Mouse (Mus musculus) cerebellum, adult 9-11 months (tissue): Measurements from ENCODE around the gene Ybey.

Experiments
- DNase-seq: peaks from one replicate; pipeline ENCODE4 v3.0.0; 2022

Gene Ybey

GRCm38 (mm10) chr10:76468203-76469162 lies at the start of gene Ybey, which contains the start of gene Mcm3ap:
Gene Ybey, minus strand, starts transcription at chr10:76469114.
Gene Mcm3ap, plus strand, starts transcription at chr10:76468927.
- peak; percentile 87 for DNase-seq

- peak; percentile 20 for DNase-seq
Observed at GRCm38 (mm10) chr10:76512965-76513583, 44.2 kb upstream of the Ybey start.

- no peak for DNase-seq
Observed at GRCm38 (mm10) chr10:76505865-76506264, 37.0 kb upstream of the Ybey start.

GRCm38 (mm10) chr10:76504271-76504943 lies 35.5 kb upstream of the Ybey start:
- DNase-seq: no peak

GRCm38 (mm10) chr10:76497522-76497921 lies 28.6 kb upstream of the Ybey start:
- no peak for DNase-seq

- no peak for DNase-seq
Observed at GRCm38 (mm10) chr10:76496366-76496765, 27.5 kb upstream of the Ybey start.

GRCm38 (mm10) chr10:76495501-76495900 lies 26.6 kb upstream of the Ybey start:
- DNase-seq: no peak

- no peak for DNase-seq
Observed at GRCm38 (mm10) chr10:76493527-76493926, 24.6 kb upstream of the Ybey start.

GRCm38 (mm10) chr10:76489205-76489604 lies 20.3 kb upstream of the Ybey start:
- no peak for DNase-seq

GRCm38 (mm10) chr10:76488265-76488664 lies 19.4 kb upstream of the Ybey start:
- no peak for DNase-seq

GRCm38 (mm10) chr10:76486302-76486701 lies 17.4 kb upstream of the Ybey start:
- DNase-seq: no peak

- DNase-seq: no peak
Observed at GRCm38 (mm10) chr10:76481480-76481879, 12.6 kb upstream of the Ybey start.

GRCm38 (mm10) chr10:76480851-76481250 lies 11.9 kb upstream of the Ybey start:
- no peak for DNase-seq

- DNase-seq: no peak
Observed at GRCm38 (mm10) chr10:76473759-76474158, 4.8 kb upstream of the Ybey start.

- DNase-seq: no peak
Observed at GRCm38 (mm10) chr10:76462721-76463120, 6.2 kb downstream of the Ybey start.

GRCm38 (mm10) chr10:76462312-76462711 lies 6.6 kb downstream of the Ybey start:
- DNase-seq: no peak

- DNase-seq: no peak
Observed at GRCm38 (mm10) chr10:76461255-76461654, 7.7 kb downstream of the Ybey start.

GRCm38 (mm10) chr10:76455289-76455688 lies 13.6 kb downstream of the Ybey start:
- DNase-seq: no peak

GRCm38 (mm10) chr10:76448851-76449250 lies 20.1 kb downstream of the Ybey start, which contains the start of gene 2610028H24Rik:
Gene 2610028H24Rik, plus strand, starts transcription at chr10:76449081.
- DNase-seq: no peak

GRCm38 (mm10) chr10:76447406-76448229 lies 21.3 kb downstream of the Ybey start:
- no peak for DNase-seq

- DNase-seq: no peak
Observed at GRCm38 (mm10) chr10:76445996-76446681, 22.8 kb downstream of the Ybey start.
